Comparison of ENCODE assay signal across 23 mouse cellular contexts in the genomic region with DNA sequence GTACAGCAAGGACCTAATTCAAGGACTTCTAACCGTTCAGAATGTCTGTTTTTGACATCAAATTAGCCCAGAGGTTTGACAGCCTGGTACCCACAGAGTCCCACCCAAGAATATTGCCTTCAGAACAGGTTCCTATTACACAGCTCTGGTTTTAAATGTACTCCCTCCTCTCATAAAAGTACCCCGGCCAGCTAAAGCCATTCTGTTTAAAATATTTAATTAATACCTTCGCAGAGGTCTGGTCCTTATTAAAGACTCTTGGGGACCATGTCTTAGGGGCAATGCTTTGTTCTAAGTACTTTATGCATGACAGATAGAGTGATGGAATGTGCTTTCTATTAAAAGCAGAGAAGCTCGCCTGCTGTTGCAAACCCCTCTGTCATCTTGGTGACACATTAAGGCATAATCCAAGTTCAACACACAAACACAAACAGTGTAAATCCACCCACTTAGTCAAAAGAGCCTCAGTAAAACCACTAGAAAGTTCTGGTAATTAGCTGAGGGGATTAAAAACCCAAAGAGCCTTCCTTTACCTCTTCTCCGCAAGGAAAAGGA.
DNase-seq lines count a peak whose midpoint lies in the region; ATAC-seq lines count a peak whose summit lies in the region.
"Had no signal": no experiment of that assay in that cellular context is flagged by ENCODE, and none has a peak within 500 bp of the region (broad histone marks: within the 10 kb centered on the region; RNA-seq: fewer than 3 reads in every experiment).

No protein-coding gene starts in this region.

- DNase-seq in embryonic facial prominence, embryonic 11.5 days (ENCODE audit: low spot score), result peak; percentile 47
- DNase-seq in embryonic facial prominence, embryonic 10.5 days (ENCODE audit: low spot score), result no peak
- peak; percentile 75 for DNase-seq in hindlimb bud, embryonic 11.5 days (ENCODE audit: extremely low spot score, low read depth, low spot score)
- DNase-seq in spleen, postnatal 14 days (ENCODE audit: low spot score in 2 of 2), result no peak
- no peak for DNase-seq in thymus, postnatal 25 days
- DNase-seq: adrenal gland, adult 8-10 months; adrenal gland, postnatal 36 days; cerebellum, adult 11 months; cerebellum, adult 8-10 months; cerebellum, postnatal 14 days; gastrocnemius, postnatal 14 days; heart, postnatal 36 days had no signal

- H3K27me3 ChIP-seq in embryonic facial prominence, embryonic 11.5 days (ENCODE audit: control insufficient read depth, insufficient read depth, low read length), result no peaks in the 10 kb centered on the region
- H3K27me3 ChIP-seq in embryonic facial prominence, embryonic 10.5 days (replicated peaks; ENCODE audit: low read depth, poor library complexity, severe bottlenecking), result peaks cover 6% of the 10 kb centered on the region
- no peaks in the 10 kb centered on the region for H3K27me3 ChIP-seq in embryonic facial prominence, embryonic 13.5 days
- peaks cover 20% of the 10 kb centered on the region for H3K27me3 ChIP-seq in limb, embryonic 13.5 days
- H3K27me3 ChIP-seq: embryonic facial prominence, embryonic 15.5 days; forebrain, embryonic 15.5 days; heart, embryonic 13.5 days; hindbrain, embryonic 15.5 days had no signal

- WGBS in embryonic facial prominence, embryonic 11.5 days, result 40% methylated on average over 5 of the region's 5 CpGs
- WGBS in embryonic facial prominence, embryonic 10.5 days, result 42% methylated on average over 5 of the region's 5 CpGs
- WGBS in embryonic facial prominence, embryonic 13.5 days, result 11% methylated on average over 5 of the region's 5 CpGs
- WGBS in limb, embryonic 13.5 days, result 10% methylated on average over 5 of the region's 5 CpGs

- ATAC-seq in embryonic facial prominence, embryonic 11.5 days (replicated peaks; ENCODE audit: insufficient number of reproducible peaks, low FRiP score, low TSS enrichment, low read depth), result no peak
- ATAC-seq in embryonic facial prominence, embryonic 13.5 days (ENCODE audit: insufficient number of reproducible peaks, insufficient read depth, low FRiP score, low TSS enrichment, low read depth), result no peak
- ATAC-seq in limb, embryonic 13.5 days (ENCODE audit: low FRiP score, low read depth), result peak; percentile 36; the same call in 1 of the 2 replicates
- ATAC-seq in megakaryocyte-erythroid progenitor cell, adult 5-6 weeks (replicated peaks; ENCODE audit: low FRiP score, low TSS enrichment, poor library complexity, severe bottlenecking), result no peak
- ATAC-seq: forebrain, embryonic 15.5 days; inflammation-experienced regulatory T-cells, adult 6 months; intestine, postnatal 0 days had no signal

- no peaks in the 10 kb centered on the region for H3K36me3 ChIP-seq in embryonic facial prominence, embryonic 11.5 days (replicated peaks; ENCODE audit: control insufficient read depth, insufficient read depth, low read depth, low read length)
- H3K36me3 ChIP-seq in embryonic facial prominence, embryonic 10.5 days (replicated peaks), result no peaks in the 10 kb centered on the region
- no peaks in the 10 kb centered on the region for H3K36me3 ChIP-seq in embryonic facial prominence, embryonic 13.5 days
- no peaks in the 10 kb centered on the region for H3K36me3 ChIP-seq in limb, embryonic 13.5 days
- H3K36me3 ChIP-seq: embryonic facial prominence, embryonic 15.5 days; forebrain, embryonic 10.5 days; forebrain, embryonic 15.5 days; heart, embryonic 13.5 days; hindbrain, embryonic 15.5 days had no signal

- H3K9ac ChIP-seq in embryonic facial prominence, embryonic 11.5 days (replicated peaks; ENCODE audit: low read length), result no peak overlapping the region
- no peak overlapping the region for H3K9ac ChIP-seq in embryonic facial prominence, embryonic 13.5 days
- no peak overlapping the region for H3K9ac ChIP-seq in limb, embryonic 13.5 days
- H3K9ac ChIP-seq: embryonic facial prominence, embryonic 15.5 days; forebrain, embryonic 15.5 days; heart, embryonic 13.5 days; hindbrain, embryonic 15.5 days had no signal

- no peak overlapping the region for H3K4me3 ChIP-seq in embryonic facial prominence, embryonic 11.5 days (ENCODE audit: low read depth, low read length)
- H3K4me3 ChIP-seq in embryonic facial prominence, embryonic 10.5 days, result no peak overlapping the region
- H3K4me3 ChIP-seq in embryonic facial prominence, embryonic 13.5 days, result no peak overlapping the region
- H3K4me3 ChIP-seq in limb, embryonic 13.5 days, result no peak overlapping the region
- H3K4me3 ChIP-seq: embryonic facial prominence, embryonic 15.5 days; erythroblast, embryonic 14.5 days; forebrain, embryonic 10.5 days; forebrain, embryonic 15.5 days; heart, embryonic 13.5 days; hindbrain, embryonic 15.5 days had no signal

- no peak overlapping the region for H3K4me2 ChIP-seq in embryonic facial prominence, embryonic 11.5 days (ENCODE audit: low read depth, low read length)
- H3K4me2 ChIP-seq in embryonic facial prominence, embryonic 13.5 days, result no peak overlapping the region; the same call in 1 of the 2 replicates
- peak overlapping the region; percentile 21; the same call in 1 of the 2 replicates for H3K4me2 ChIP-seq in limb, embryonic 13.5 days (replicated peaks)
- H3K4me2 ChIP-seq: embryonic facial prominence, embryonic 15.5 days; forebrain, embryonic 15.5 days; heart, embryonic 13.5 days; hindbrain, embryonic 15.5 days had no signal

- no peak overlapping the region for H3K27ac ChIP-seq in embryonic facial prominence, embryonic 11.5 days (replicated peaks; ENCODE audit: low read depth, low read length)
- H3K27ac ChIP-seq in embryonic facial prominence, embryonic 10.5 days (replicated peaks), result no peak overlapping the region
- H3K27ac ChIP-seq in embryonic facial prominence, embryonic 13.5 days, result peak overlapping the region; percentile 12; the same call in 1 of the 2 replicates
- H3K27ac ChIP-seq in limb, embryonic 13.5 days, result no peak overlapping the region
- H3K27ac ChIP-seq: embryonic facial prominence, embryonic 15.5 days; forebrain, embryonic 10.5 days; forebrain, embryonic 15.5 days; heart, embryonic 13.5 days; hindbrain, embryonic 15.5 days had no signal

- H3K4me1 ChIP-seq in embryonic facial prominence, embryonic 11.5 days (ENCODE audit: control insufficient read depth, insufficient read depth, low read length), result no peaks in the 10 kb centered on the region
- peaks cover 18% of the 10 kb centered on the region for H3K4me1 ChIP-seq in embryonic facial prominence, embryonic 10.5 days
- H3K4me1 ChIP-seq in embryonic facial prominence, embryonic 13.5 days, result peaks cover 17% of the 10 kb centered on the region
- H3K4me1 ChIP-seq in limb, embryonic 13.5 days, result peaks cover 12% of the 10 kb centered on the region
- H3K4me1 ChIP-seq: hindbrain, embryonic 15.5 days had no signal

- no peaks in the 10 kb centered on the region for H3K9me3 ChIP-seq in embryonic facial prominence, embryonic 11.5 days (replicated peaks; ENCODE audit: control insufficient read depth, low read length)
- no peaks in the 10 kb centered on the region for H3K9me3 ChIP-seq in embryonic facial prominence, embryonic 10.5 days
- H3K9me3 ChIP-seq in embryonic facial prominence, embryonic 13.5 days, result no peaks in the 10 kb centered on the region
- H3K9me3 ChIP-seq in limb, embryonic 13.5 days, result no peaks in the 10 kb centered on the region
- H3K9me3 ChIP-seq: embryonic facial prominence, embryonic 15.5 days; forebrain, embryonic 10.5 days; forebrain, embryonic 15.5 days; heart, embryonic 13.5 days; hindbrain, embryonic 15.5 days had no signal

Comparison
In these comparisons a context has a peak if more than half of its experiments do, and no peak if none do; other contexts are left out.
1. DNase-seq: peak in embryonic facial prominence, embryonic 11.5 days (single experiment) and hindlimb bud, embryonic 11.5 days (single experiment); none in embryonic facial prominence, embryonic 10.5 days (single experiment), spleen, postnatal 14 days (0 of 2) and thymus, postnatal 25 days (single experiment).